Comparison of ENCODE assay signal across 9 mouse cellular contexts in genomic region chr15:102117461-102118443, GRCm38 (mm10). TPM values are rescaled to one million over a fixed set of nuclear protein-coding genes. Genes with fewer than 3 reads are reported as not detected.
A peak's percentile ranks its signal among the peaks of the same experiment; 100 is the strongest.
DNase-seq lines count a peak whose midpoint lies in the region; ATAC-seq and TF ChIP-seq lines count a peak whose summit lies in the region.
"Had no signal": no experiment of that assay in that cellular context is flagged by ENCODE, and none has a peak within 500 bp of the region (broad histone marks: within the 10 kb centered on the region; RNA-seq: fewer than 3 reads in every experiment).

No protein-coding gene starts in this region.

- H3ac ChIP-seq in myocyte (ENCODE audit: control insufficient read depth, insufficient read length), result no peak overlapping the region

- H3K27me3 ChIP-seq in hindbrain, embryonic 16.5 days (replicated peaks; ENCODE audit: control insufficient read depth, insufficient read depth, low read length), result no peaks in the 10 kb centered on the region
- H3K27me3 ChIP-seq in myocyte (ENCODE audit: control insufficient read depth, insufficient read depth, insufficient read length), result no peaks in the 10 kb centered on the region
- H3K27me3 ChIP-seq: liver, embryonic 13.5 days had no signal

- TF ChIP-seq POLR2A in myocyte (IDR thresholded peaks at IDR 0.05; ENCODE audit: insufficient read length, low read depth), result peak; percentile 11

- WGBS in hindbrain, embryonic 16.5 days, result 61% methylated on average over 18 of the region's 19 CpGs

- intact Hi-C loops in left cerebral cortex, postnatal 4 days (cut with DNase I), result no loop called here

- ATAC-seq in hindbrain, embryonic 16.5 days, result peak; percentile 26; the same call in 1 of the 2 replicates
- no peak for ATAC-seq in frontal cortex, adult (ENCODE audit: low TSS enrichment)

- H3K36me3 ChIP-seq in hindbrain, embryonic 16.5 days (ENCODE audit: control insufficient read depth, insufficient read depth, low read length), result peaks cover 19% of the 10 kb centered on the region
- H3K36me3 ChIP-seq in myocyte (ENCODE audit: control insufficient read depth, insufficient read depth), result peaks cover 46% of the 10 kb centered on the region

- H3K4me2 ChIP-seq in hindbrain, embryonic 16.5 days (ENCODE audit: low read length), result no peak overlapping the region; the same call in 1 of the 2 replicates
- H3K4me2 ChIP-seq in myocyte (ENCODE audit: low read depth), result no peak overlapping the region
- H3K4me2 ChIP-seq: liver, embryonic 13.5 days had no signal

- no peak overlapping the region for H3K4me3 ChIP-seq in hindbrain, embryonic 16.5 days (ENCODE audit: low read length)
- H3K4me3 ChIP-seq in myocyte, result no peak overlapping the region
- H3K4me3 ChIP-seq: liver, embryonic 13.5 days had no signal

- H3K4me1 ChIP-seq in hindbrain, embryonic 16.5 days (ENCODE audit: control insufficient read depth, insufficient read depth, low read depth, low read length), result peaks cover 18% of the 10 kb centered on the region

- no peak overlapping the region for H3K9ac ChIP-seq in hindbrain, embryonic 16.5 days (ENCODE audit: low read depth, low read length)
- H3K9ac ChIP-seq: liver, embryonic 13.5 days had no signal

- H3K79me2 ChIP-seq in myocyte (ENCODE audit: control insufficient read depth, insufficient read depth), result no peaks in the 10 kb centered on the region

- no peaks in the 10 kb centered on the region for H3K9me3 ChIP-seq in hindbrain, embryonic 16.5 days (ENCODE audit: control insufficient read depth, low read length)
- H3K9me3 ChIP-seq: liver, embryonic 13.5 days had no signal

- peak overlapping the region; percentile 63 for H3K27ac ChIP-seq in hindbrain, embryonic 16.5 days (ENCODE audit: low read depth, low read length)
- H3K27ac ChIP-seq: liver, embryonic 13.5 days had no signal

- peak; percentile 65 for DNase-seq in left cerebral cortex, postnatal 4 days
- DNase-seq in left cerebral cortex, adult 9 months (ENCODE audit: low spot score in 2 of 2), result no peak
- peak; percentile 69 to 81 for DNase-seq in cerebellum, postnatal 14 days
- no peak for DNase-seq in ovary, postnatal 36 days (ENCODE audit: low spot score)
- no peak for DNase-seq in spleen, postnatal 36 days (ENCODE audit: low spot score in 2 of 2)
- DNase-seq: liver, embryonic 13.5 days had no signal

TF ChIP-seq in myocyte, 11 proteins besides CTCF, POLR2A, EP300 and RAD21:
- TF ChIP-seq POLR2AphosphoS2 (IDR thresholded peaks at IDR 0.05; ENCODE audit: insufficient read length, low read depth) (peak; percentile 61), MYOG (IDR thresholded peaks at IDR 0.05; ENCODE audit: control insufficient read depth in 1 of 3, insufficient read depth in 1 of 3, insufficient read length in 2 of 3, low read depth in 2 of 3) (no peak)

RNA-seq across cellular contexts. Expression of gene Tns2, which starts 17.5 kb away (rescaled TPM):
- 10 to 100 TPM in 1 of 2 experiments, 1 to 10 TPM in 1; 8.5 to 11.4 TPM for total RNA-seq in left cerebral cortex, postnatal 4 days (2021)
- polyA plus RNA-seq in hindbrain, embryonic 16.5 days (2015; fragmentation: Nextera tagmentation; extraction: Ambion mirVana), result 8.7 and 14.9 TPM in 2 replicates
- 128 TPM for polyA plus RNA-seq in myocyte (2012; fragmentation: generic; extraction: Trizol)

RNA-seq across cellular contexts. Expression of gene Spryd3, which starts 18.3 kb away (rescaled TPM):
- 100 to 1,000 TPM; 115 to 118 TPM for total RNA-seq in left cerebral cortex, postnatal 4 days (2021)
- 105 and 108 TPM in 2 replicates for polyA plus RNA-seq in hindbrain, embryonic 16.5 days (2015; fragmentation: Nextera tagmentation; extraction: Ambion mirVana)
- polyA plus RNA-seq in myocyte (2012; fragmentation: generic; extraction: Trizol), result 51.0 TPM

RNA-seq across cellular contexts. Expression of gene Igfbp6, which starts 26.4 kb away (rescaled TPM):
- 1 to 10 TPM; 1.6 to 2.0 TPM for total RNA-seq in left cerebral cortex, postnatal 4 days (2021)
- polyA plus RNA-seq in hindbrain, embryonic 16.5 days (2015; fragmentation: Nextera tagmentation; extraction: Ambion mirVana), result 3.9 and 4.4 TPM in 2 replicates
- polyA plus RNA-seq in myocyte (2012; fragmentation: generic; extraction: Trizol), result 182 TPM

RNA-seq across cellular contexts. Expression of gene Soat2, which starts 32.6 kb away (rescaled TPM):
- total RNA-seq in left cerebral cortex, postnatal 4 days (2021), result not detected
- not detected in 2 replicates for polyA plus RNA-seq in hindbrain, embryonic 16.5 days (2015; fragmentation: Nextera tagmentation; extraction: Ambion mirVana)
- 0.43 TPM for polyA plus RNA-seq in myocyte (2012; fragmentation: generic; extraction: Trizol)

RNA-seq across cellular contexts. Expression of gene Eif4b, which starts 44.2 kb away (rescaled TPM):
- 100 to 1,000 TPM; 206 to 211 TPM for total RNA-seq in left cerebral cortex, postnatal 4 days (2021)
- polyA plus RNA-seq in hindbrain, embryonic 16.5 days (2015; fragmentation: Nextera tagmentation; extraction: Ambion mirVana), result 76.0 and 84.8 TPM in 2 replicates
- 266 TPM for polyA plus RNA-seq in myocyte (2012; fragmentation: generic; extraction: Trizol)

Comparison
In these comparisons a context has a peak if more than half of its experiments do, and no peak if none do; other contexts are left out.
1. DNase-seq: peak in left cerebral cortex, postnatal 4 days (single experiment) and cerebellum, postnatal 14 days (2 of 2); none in left cerebral cortex, adult 9 months (0 of 2), ovary, postnatal 36 days (single experiment) and spleen, postnatal 36 days (0 of 2).
2. RNA of gene Igfbp6, which starts 26.4 kb away (polyA plus RNA-seq): 182 TPM in myocyte (single experiment); 3.9 to 4.4 TPM in hindbrain, embryonic 16.5 days; every median in the first group is over 10 times any median in the second.